Mouse (Mus musculus) bone marrow macrophage, adult 2 months (primary cell): ENCODE results near the gene Ptma.
"Not testable (repeated sequence)": the region's sequence is repeated elsewhere in the genome, so short reads cannot be mapped to it uniquely, and the experiment has no call there.

ENCODE experiments used
- CTCF ChIP-seq: IDR thresholded peaks from 2 replicates; pipeline ENCODE4 v1.5.1; 2012; ENCODE audit warnings: low read depth, mild to moderate bottlenecking, low read length, moderate library complexity
- POLR2A ChIP-seq: IDR thresholded peaks from 2 replicates; pipeline ENCODE4 v1.6.1; 2012; ENCODE audit warnings: mild to moderate bottlenecking, low read depth, low read length, borderline replicate concordance

GRCm38 (mm10) chr1:86513031-86513430 lies 13.5 kb upstream of the Ptma start:
- not testable (repeated sequence) for TF ChIP-seq POLR2A, CTCF
